Mouse (Mus musculus) ES-Bruce4 (cell line): Measurements from ENCODE around the gene Asic4.
A peak's percentile ranks its signal among the peaks of the same experiment; 100 is the strongest.

Experiments used
- CTCF ChIP-seq: IDR thresholded peaks from one replicate; pipeline ENCODE4 v1.8.1; 2011; ENCODE audit warnings: low read depth, low read length
- POLR2A ChIP-seq: IDR thresholded peaks from one replicate; pipeline ENCODE4 v1.8.1; 2011; ENCODE audit warnings: low read length; ENCODE audit not compliant: insufficient read depth

GRCm38 (mm10) chr1:75499441-75499840, 49.2 kb downstream of the Asic4 start:
- TF ChIP-seq CTCF: peak; percentile 67
- no peak for TF ChIP-seq POLR2A
